Mouse (Mus musculus) lung, embryonic 15.5 days (tissue): ENCODE measurements around the gene Defb3. TPM values are rescaled to one million over a fixed set of nuclear protein-coding genes. Genes with fewer than 3 reads are reported as not detected.
"Not testable (repeated sequence)": the region's sequence is repeated elsewhere in the genome, so short reads cannot be mapped to it uniquely, and the experiment has no call there.

Source experiments
- ATAC-seq: fragments of 200-750 bp; cut with Nextera tagmentation; 2 replicates; pipeline ENCODE4 v1.8.0; 2017; ENCODE audit warnings: moderate number of reproducible peaks, borderline replicate concordance; ENCODE audit not compliant: low FRiP score, low TSS enrichment; ENCODE audit errors: extremely low read depth
- H3K27ac ChIP-seq: fragments of 300-500 bp; sonication (generic); 2 replicates; pipeline ENCODE4 v1.5.1; 2015; ENCODE audit warnings: moderate library complexity, mild to moderate bottlenecking, inconsistent platforms
- H3K27me3 ChIP-seq: fragments of 300-500 bp; sonication (generic); 2 replicates; pipeline ENCODE4 v1.6.1; 2015; ENCODE audit warnings: inconsistent platforms
- H3K36me3 ChIP-seq: fragments of 300-500 bp; sonication (generic); 2 replicates; pipeline ENCODE4 v1.6.1; 2015; ENCODE audit warnings: inconsistent platforms
- H3K4me1 ChIP-seq: fragments of 300-500 bp; sonication (generic); 2 replicates; pipeline ENCODE4 v1.6.1; 2015; ENCODE audit warnings: inconsistent platforms
- H3K4me2 ChIP-seq: fragments of 300-500 bp; sonication (generic); 2 replicates; pipeline ENCODE4 v1.6.1; 2015; ENCODE audit warnings: inconsistent platforms, mild to moderate bottlenecking, moderate library complexity
- H3K4me3 ChIP-seq: fragments of 300-500 bp; sonication (generic); 2 replicates; pipeline ENCODE4 v1.5.1; 2015; ENCODE audit warnings: mild to moderate bottlenecking, inconsistent platforms
- H3K9ac ChIP-seq: fragments of 300-500 bp; sonication (generic); 2 replicates; pipeline ENCODE4 v1.6.1; 2015; ENCODE audit warnings: inconsistent platforms
- H3K9me3 ChIP-seq: fragments of 300-500 bp; sonication (generic); 2 replicates; pipeline ENCODE4 v1.6.1; 2016; ENCODE audit warnings: inconsistent platforms
- WGBS: fragments of 180-500 bp; shearing (Covaris S2); methylation state at CpG from one replicate; pipeline ENCODE4 v1.1.7; 2015; 5-methylcytosine and 5-hydroxymethylcytosine counted together
- polyA plus RNA-seq: library from polyadenylated mRNA; unstranded; fragments of >200 nt; fragmentation: Nextera tagmentation; extraction: Ambion mirVana; gene quantifications from 2 replicates; pipeline ENCODE4 v1.2.1, GENCODE M21; 2015

The Defb3 gene
- polyA plus RNA-seq = not detected in 2 replicates

- 65% methylated on average over 2 of the region's 2 CpGs for WGBS
- not testable (repeated sequence) for H3K27ac ChIP-seq, H3K9ac ChIP-seq, H3K9me3 ChIP-seq, H3K4me1 ChIP-seq, H3K4me2 ChIP-seq, H3K4me3 ChIP-seq, H3K36me3 ChIP-seq, H3K27me3 ChIP-seq, ATAC-seq
Observed at GRCm38 (mm10) chr8:19293060-19293459, at the start of gene Defb3. Gene Defb3 (plus strand): TSS chr8:19293360.

DNA sequence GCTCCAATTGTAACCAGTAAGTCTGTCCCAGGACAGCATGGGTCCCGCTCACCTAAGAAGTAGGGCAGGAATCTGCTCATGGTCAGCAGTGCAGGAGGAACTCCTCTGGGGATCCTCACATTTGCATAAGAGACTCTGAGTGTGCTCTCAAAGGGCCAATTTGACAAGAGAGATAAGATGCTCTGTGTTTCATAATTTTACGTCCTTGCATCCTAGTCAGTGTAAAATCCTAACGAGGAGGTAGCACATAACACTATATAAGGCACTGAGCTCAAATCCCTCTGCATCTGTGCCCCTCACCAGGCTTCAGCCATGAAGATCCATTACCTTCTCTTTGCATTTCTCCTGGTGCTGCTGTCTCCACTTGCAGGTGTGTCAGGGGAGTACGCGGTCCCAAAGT, 45.9 kb upstream of the Defb3 start, which contains the start of gene Defb5:
Defb5 (plus strand) TSS at position 301 of the 400 bp plus-strand sequence.
- WGBS = 94% methylated on average over 5 of the region's 5 CpGs

GRCm38 (mm10) chr8:19258136-19258535, 35.0 kb upstream of the Defb3 start:
- H3K27me3 ChIP-seq = no peaks in the 10 kb centered on the region
- no peak overlapping the region for H3K4me2 ChIP-seq
- no peak overlapping the region for H3K9ac ChIP-seq
- no peaks in the 10 kb centered on the region for H3K9me3 ChIP-seq
- no peak overlapping the region for H3K27ac ChIP-seq
- no peak for ATAC-seq
- no peaks in the 10 kb centered on the region for H3K4me1 ChIP-seq
- H3K36me3 ChIP-seq = no peaks in the 10 kb centered on the region
- H3K4me3 ChIP-seq = no peak overlapping the region

More for the DNA sequence above, 45.9 kb upstream of the Defb3 start, which contains the start of gene Defb5:
- no peaks in the 10 kb centered on the region for H3K36me3 ChIP-seq
- H3K27ac ChIP-seq = no peak within 1 kb of the TSS
- H3K9me3 ChIP-seq = no peaks in the 10 kb centered on the region
- no peaks in the 10 kb centered on the region for H3K27me3 ChIP-seq
- no peak within 1 kb of the TSS for H3K4me3 ChIP-seq
- H3K4me1 ChIP-seq = no peaks in the 10 kb centered on the region
- H3K4me2 ChIP-seq = no peak within 1 kb of the TSS
- no peak within 1 kb of the TSS for H3K9ac ChIP-seq
- no peak for ATAC-seq

GRCm38 (mm10) chr8:19259667-19260066, 33.5 kb upstream of the Defb3 start:
- no peaks in the 10 kb centered on the region for H3K36me3 ChIP-seq
- no peaks in the 10 kb centered on the region for H3K9me3 ChIP-seq
- H3K4me2 ChIP-seq = no peak overlapping the region
- no peaks in the 10 kb centered on the region for H3K27me3 ChIP-seq
- no peak overlapping the region for H3K27ac ChIP-seq
- H3K4me3 ChIP-seq = no peak overlapping the region
- no peak for ATAC-seq
- WGBS = 38% methylated on average over 3 of the region's 3 CpGs
- no peak overlapping the region for H3K9ac ChIP-seq
- no peaks in the 10 kb centered on the region for H3K4me1 ChIP-seq

- H3K9me3 ChIP-seq, H3K36me3 ChIP-seq, H3K9ac ChIP-seq, H3K4me3 ChIP-seq, H3K27me3 ChIP-seq, H3K4me2 ChIP-seq, ATAC-seq, H3K27ac ChIP-seq, H3K4me1 ChIP-seq: not testable (repeated sequence)
- 61% methylated on average over 3 of the region's 3 CpGs for WGBS
Observed at GRCm38 (mm10) chr8:19298361-19298760, 5.2 kb downstream of the Defb3 start.

DNA sequence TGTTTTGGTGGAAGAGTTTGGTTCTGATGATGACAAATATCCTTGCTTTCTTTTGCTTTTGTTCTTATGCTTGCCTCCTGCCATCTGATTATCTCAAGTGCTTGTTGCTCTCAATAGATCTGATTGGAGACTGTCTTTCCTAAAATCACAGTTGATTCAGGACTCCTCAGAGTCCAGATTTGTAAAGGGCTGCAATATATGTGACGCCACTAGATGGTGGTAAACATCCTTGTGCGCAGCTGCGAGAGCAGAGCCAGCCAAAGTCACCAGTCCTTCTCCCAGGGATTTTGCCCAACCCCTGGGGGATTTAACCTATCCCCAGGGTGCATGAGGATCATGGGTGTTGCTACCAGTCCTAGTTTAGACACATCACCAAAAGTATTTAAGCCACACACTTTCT, 38.7 kb downstream of the Defb3 start:
- H3K4me1 ChIP-seq = no peaks in the 10 kb centered on the region
- H3K4me2 ChIP-seq = no peak overlapping the region
- no peaks in the 10 kb centered on the region for H3K9me3 ChIP-seq
- H3K36me3 ChIP-seq = no peaks in the 10 kb centered on the region
- ATAC-seq = no peak
- WGBS = 9% methylated on average over 3 of the region's 3 CpGs
- no peak overlapping the region for H3K27ac ChIP-seq
- no peak overlapping the region for H3K9ac ChIP-seq
- no peak overlapping the region for H3K4me3 ChIP-seq
- H3K27me3 ChIP-seq = no peaks in the 10 kb centered on the region

Other genes starting within 250 kb of the Defb3 start
- gene Defb39, start 228.6 kb upstream of the Defb3 start, polyA plus RNA-seq = not detected in 2 replicates
- gene Defb12, start 178.5 kb upstream of the Defb3 start, polyA plus RNA-seq = not detected in 2 replicates
- not detected in 2 replicates for gene Defb34, start 169.6 kb upstream of the Defb3 start, polyA plus RNA-seq
- not detected in 2 replicates for gene Gm45826, start 152.6 kb upstream of the Defb3 start, polyA plus RNA-seq
- not detected in 2 replicates for gene Defb14, start 99.0 kb upstream of the Defb3 start, polyA plus RNA-seq
- gene Defb4, start 94.7 kb upstream of the Defb3 start, polyA plus RNA-seq = not detected in 2 replicates
- gene Defb6, start 67.9 kb upstream of the Defb3 start, polyA plus RNA-seq = not detected in 2 replicates
- gene Defb46, start 53.4 kb upstream of the Defb3 start, polyA plus RNA-seq = not detected in 2 replicates
- gene Defb5, start 45.8 kb upstream of the Defb3 start, polyA plus RNA-seq = not detected in 2 replicates
- gene Defb8, start 154.2 kb downstream of the Defb3 start, polyA plus RNA-seq = not detected in 2 replicates
- gene Defb7, start 201.7 kb downstream of the Defb3 start, polyA plus RNA-seq = not detected in 2 replicates